10 mouse cellular contexts compared by ENCODE assay signal in genomic region chr4:102518341-102518740, GRCm38 (mm10).
"Had no signal": no experiment of that assay in that cellular context is flagged by ENCODE, and none has a peak within 500 bp of the region (broad histone marks: within the 10 kb centered on the region; RNA-seq: fewer than 3 reads in every experiment).

No protein-coding gene starts in this region.

- ATAC-seq: midbrain, embryonic 15.5 days had no signal

- DNase-seq: kidney, adult 11 months; kidney, adult 9 months; kidney, postnatal 4 days; left cerebral cortex, postnatal 4 days; lung, embryonic 14.5 days; lung, postnatal 14 days; right cerebral cortex, postnatal 14 days; thymus, adult 2 months; thymus, postnatal 25 days had no signal
